Mouse (Mus musculus): ENCODE data around the gene Chrne. TPM values are rescaled to one million over a fixed set of nuclear protein-coding genes. Genes with fewer than 3 reads are reported as not detected.
A peak's percentile ranks its signal among the peaks of the same experiment; 100 is the strongest.

Gene Chrne
- total RNA-seq, 2 experiments from 2014 or later: not detected

DNA sequence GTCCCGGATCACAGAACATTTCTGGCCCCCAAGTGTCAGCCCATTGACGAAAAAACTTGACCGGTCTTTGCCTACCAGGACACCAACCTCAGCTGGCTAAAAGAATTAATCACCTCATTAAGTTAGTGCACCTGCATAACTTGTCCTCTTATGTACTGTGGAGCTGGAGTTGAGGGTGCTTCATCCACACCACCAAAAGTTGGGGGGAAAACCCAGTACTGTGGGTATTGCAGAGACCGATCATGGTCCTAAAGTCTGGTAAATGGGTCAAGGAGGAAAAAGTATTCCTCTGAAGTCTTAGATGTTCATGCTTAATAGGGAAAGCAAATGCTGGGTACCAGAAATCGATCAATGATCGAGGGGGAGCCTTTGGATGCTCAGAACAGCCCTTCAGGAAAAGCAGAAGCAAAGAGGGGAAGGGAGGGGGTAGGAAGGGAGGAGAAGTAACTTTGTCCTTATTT is 33.9 kb upstream of the Chrne start:
- intact Hi-C loops (cut with DNase I): loop anchor here (10.0 kb wide), 1 partner anchor 658 kb away; the partner anchor contains the start of genes Gabarap and Phf23
- no peak for DNase-seq

DNA sequence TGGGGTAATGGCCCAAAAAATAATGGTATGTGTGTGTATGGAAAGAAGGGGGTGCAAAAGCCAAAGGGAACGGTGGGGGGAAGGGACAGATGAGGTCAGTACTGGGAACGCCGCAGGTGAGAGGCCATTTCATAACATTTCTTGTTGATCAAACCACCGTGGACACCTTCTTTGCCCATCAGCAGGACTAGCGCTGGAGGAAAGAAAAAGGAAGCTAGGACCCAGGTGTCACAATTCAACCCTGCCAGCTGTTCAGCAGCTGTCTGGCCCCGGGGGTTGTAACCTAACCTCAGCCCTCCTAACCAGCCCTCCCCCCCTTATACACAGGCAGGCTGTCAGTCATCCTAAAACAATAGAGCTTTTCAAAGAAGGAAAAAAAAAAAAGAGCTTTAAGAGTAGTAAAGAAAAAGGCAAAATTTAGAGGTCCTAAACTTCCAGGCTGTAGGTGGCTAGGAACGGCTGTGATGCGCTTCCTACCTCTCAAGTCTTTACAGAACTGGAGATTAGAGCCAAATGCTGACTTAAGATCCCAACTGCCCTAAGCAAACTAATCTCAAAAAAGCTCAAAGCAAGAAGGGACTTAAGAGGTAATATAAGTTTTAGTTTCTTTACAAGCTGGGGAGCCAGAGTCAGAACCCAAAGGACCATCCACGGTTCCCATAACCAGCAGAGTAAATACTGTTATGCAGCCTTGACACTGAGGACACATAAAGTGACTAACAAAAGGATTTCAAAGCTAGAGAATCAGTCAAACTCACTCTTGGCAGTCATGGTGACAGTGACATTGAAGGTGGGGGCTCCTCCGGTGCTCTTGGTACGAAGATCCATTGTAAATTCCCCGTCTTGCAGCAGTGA is 33.2 kb upstream of the Chrne start:
- intact Hi-C loops (cut with DNase I): loop anchor here (10.0 kb wide), 1 partner anchor 657 kb away; the partner anchor contains the start of genes Gabarap and Phf23
- DNase-seq: no peak

- intact Hi-C loops (cut with DNase I): loop anchor here (10.0 kb wide), 1 partner anchor 657 kb away; the partner anchor contains the start of genes Gabarap and Phf23
- DNase-seq: no peak
Measured at GRCm38 (mm10) chr11:70651391-70651790, 32.4 kb upstream of the Chrne start.

DNA sequence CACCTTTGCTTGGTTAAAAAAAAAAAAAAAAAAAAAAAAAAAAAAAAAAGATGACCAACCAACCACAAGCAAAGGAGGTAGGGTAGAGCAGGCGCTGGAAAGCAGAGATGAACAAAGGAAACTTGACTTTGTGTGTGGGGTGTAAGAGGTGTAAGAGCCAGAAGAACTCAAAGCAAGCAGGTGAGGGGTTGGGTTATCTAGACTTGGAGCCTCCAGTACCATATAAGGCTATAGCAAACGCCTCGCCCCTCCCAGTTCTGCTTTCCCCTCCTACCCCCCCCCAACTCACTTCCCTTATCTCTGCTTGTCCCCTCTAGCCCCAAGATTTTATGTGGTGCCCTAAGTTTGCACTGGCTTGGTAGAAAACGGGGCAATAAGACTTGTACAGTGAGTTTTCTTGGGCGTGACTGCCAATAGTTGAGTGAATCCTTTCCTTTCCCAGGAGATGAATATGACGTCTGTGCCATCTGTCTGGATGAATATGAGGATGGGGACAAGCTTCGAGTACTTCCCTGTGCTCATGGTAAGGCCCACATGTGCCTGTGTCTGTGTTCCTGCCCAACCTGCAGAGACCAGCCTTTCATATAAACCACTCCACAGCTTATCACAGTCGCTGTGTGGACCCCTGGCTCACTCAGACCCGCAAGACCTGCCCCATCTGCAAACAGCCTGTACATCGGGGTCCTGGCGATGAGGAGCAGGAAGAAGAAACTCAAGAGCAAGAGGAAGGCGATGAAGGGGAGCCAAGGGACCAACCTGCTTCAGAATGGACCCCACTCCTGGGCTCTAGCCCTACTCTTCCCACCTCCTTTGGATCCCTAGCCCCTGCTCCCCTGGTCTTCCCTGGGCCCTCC is 31.5 kb upstream of the Chrne start:
- intact Hi-C loops (cut with DNase I): loop anchor here (10.0 kb wide), 1 partner anchor 656 kb away; the partner anchor contains the start of genes Gabarap and Phf23
- DNase-seq: no peak

DNA sequence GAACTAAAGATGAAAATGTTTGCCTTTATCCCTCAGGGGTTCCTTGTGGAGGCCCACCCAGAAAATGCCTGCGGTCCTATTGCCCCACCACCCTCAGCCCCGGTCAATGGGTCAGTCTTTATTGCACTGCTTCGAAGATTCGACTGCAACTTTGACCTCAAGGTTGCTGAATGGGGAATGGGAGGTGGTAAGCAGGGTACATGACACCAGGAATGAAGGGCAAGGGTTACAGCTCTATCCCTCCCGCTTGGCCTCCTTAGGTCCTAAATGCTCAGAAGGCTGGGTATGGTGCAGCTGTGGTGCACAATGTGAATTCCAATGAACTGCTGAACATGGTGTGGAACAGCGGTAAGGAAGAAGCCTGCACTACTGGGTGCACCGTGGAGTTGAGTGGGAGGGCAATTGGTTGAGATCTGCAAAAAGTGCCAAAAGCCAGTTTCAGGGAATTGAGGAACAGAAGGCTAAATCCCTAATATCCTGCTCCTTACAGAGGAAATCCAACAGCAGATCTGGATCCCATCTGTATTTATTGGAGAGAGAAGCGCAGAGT is 30.2 kb upstream of the Chrne start:
- intact Hi-C loops (cut with DNase I): no loop called here
- no peak for DNase-seq

GRCm38 (mm10) chr11:70648512-70648911 is 29.5 kb upstream of the Chrne start:
- intact Hi-C loops (cut with DNase I): no loop called here
- no peak for DNase-seq

DNA sequence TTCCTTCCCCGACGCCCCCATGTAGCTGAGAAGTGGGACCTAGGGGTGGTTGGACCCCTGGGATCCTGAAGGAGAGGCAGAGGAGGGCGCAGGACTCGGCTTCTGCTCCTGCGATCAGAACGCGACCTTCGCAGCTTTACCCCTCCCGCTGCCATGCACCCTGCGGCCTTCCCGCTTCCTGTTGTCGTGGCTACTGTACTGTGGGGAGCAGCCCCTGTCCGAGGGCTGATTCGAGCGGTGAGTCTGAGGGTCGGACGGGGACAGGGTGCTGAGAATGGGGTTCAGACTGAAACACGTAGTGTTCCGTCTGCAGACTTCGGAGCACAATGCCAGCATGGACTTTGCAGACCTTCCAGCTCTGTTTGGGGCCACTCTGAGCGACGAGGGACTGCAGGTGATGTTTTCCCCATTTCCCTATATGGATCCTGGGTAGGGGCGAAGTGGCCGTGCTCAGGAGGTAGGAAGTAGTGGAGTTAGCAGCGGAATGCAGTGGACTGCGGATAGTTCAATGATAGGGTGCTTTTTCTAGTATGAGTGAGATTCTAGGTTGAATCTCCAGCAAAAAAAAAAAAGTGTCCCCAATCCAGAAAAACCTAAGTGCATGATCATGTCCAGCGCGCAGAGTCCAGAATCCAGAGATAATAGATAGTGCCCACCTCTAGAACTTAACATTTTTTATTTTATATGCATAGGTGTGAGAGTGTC is 28.9 kb upstream of the Chrne start:
- no peak for DNase-seq
- intact Hi-C loops (cut with DNase I): no loop called here

- DNase-seq: peak; percentile 95 to 96
- intact Hi-C loops (cut with DNase I): no loop called here
Measured at GRCm38 (mm10) chr11:70646691-70647650, 28.0 kb upstream of the Chrne start, which contains the start of the genes Rnf167 and Slc25a11. Gene Rnf167, plus strand, starts transcription at chr11:70647235. Gene Slc25a11, minus strand, starts transcription at chr11:70647479.

GRCm38 (mm10) chr11:70646259-70646555 is 27.2 kb upstream of the Chrne start:
- no peak for DNase-seq
- intact Hi-C loops (cut with DNase I): no loop called here

DNA sequence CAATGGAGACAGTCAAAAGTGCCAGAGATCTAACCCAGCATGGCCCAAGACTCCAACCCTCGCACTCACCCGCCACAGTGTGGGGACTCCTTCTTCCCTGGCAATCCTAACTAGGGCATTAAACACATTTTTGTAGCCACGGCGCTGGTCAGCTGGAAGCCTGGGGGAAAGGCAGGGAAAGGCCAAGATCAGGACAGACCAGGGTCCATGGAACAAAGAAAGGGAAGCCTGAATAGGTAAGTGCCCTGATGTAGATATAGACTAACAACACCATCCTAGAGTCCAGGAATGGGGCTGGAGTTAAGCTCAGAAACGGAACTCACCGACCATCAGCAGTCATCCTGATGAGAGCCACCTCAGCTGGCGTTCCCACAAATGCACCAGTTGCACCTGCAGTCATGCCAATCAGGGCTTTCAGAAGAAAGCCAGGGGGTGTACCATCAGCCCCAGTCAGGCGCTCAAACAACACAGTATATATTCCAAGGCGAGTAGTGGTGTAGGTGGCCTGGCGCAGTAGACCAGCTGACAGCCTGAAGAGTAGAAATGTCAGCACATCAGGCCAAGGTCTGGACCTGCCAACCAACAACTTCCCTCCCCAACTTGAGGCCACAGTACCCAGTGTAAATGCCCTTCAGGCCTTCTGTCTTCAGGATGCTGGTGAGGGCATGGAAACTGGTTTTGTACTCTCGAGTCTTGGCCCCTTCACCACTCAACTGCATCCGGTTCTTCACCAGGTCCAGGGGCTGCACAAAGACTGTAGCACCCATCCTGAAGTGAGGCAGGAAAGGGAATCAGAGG is 26.6 kb upstream of the Chrne start:
- no peak for DNase-seq
- intact Hi-C loops (cut with DNase I): no loop called here

GRCm38 (mm10) chr11:70644564-70645103 is 25.6 kb upstream of the Chrne start:
- intact Hi-C loops (cut with DNase I): no loop called here
- DNase-seq: no peak

GRCm38 (mm10) chr11:70643051-70643450 is 24.0 kb upstream of the Chrne start:
- no peak for DNase-seq
- intact Hi-C loops (cut with DNase I): no loop called here

DNA sequence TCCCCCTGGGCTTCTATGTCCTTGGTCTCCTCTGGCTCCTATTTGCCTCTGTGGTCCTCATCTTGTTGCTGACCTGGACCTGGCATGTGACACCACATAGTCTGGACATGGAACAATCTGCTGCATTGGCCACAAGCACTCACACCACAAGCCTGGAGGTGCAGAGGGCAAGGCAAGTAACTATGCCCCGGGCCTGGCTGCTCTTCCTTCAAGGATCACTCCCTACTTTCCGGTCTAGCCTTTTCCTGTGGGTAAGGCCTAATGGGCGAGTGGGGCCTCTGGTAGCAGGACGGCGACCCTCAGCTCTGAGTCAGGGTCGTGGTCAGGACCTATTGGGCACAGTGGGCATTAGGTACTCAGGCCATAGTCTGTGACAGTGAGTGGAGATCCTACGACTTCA is 22.2 kb upstream of the Chrne start:
- intact Hi-C loops (cut with DNase I): no loop called here
- no peak for DNase-seq

- DNase-seq: no peak
- intact Hi-C loops (cut with DNase I): no loop called here
Measured at GRCm38 (mm10) chr11:70639976-70640375, 21.0 kb upstream of the Chrne start.

- DNase-seq: no peak
Measured at GRCm38 (mm10) chr11:70638714-70639278, 19.8 kb upstream of the Chrne start, which contains the start of gene Gp1ba. Gene Gp1ba, plus strand, starts transcription at chr11:70639122.

GRCm38 (mm10) chr11:70638293-70638692 is 19.3 kb upstream of the Chrne start:
- no peak for DNase-seq
- intact Hi-C loops (cut with DNase I): no loop called here

More at GRCm38 (mm10) chr11:70638714-70639278, 19.8 kb upstream of the Chrne start, which contains the start of gene Gp1ba:
- intact Hi-C loops (cut with DNase I): no loop called here

DNA sequence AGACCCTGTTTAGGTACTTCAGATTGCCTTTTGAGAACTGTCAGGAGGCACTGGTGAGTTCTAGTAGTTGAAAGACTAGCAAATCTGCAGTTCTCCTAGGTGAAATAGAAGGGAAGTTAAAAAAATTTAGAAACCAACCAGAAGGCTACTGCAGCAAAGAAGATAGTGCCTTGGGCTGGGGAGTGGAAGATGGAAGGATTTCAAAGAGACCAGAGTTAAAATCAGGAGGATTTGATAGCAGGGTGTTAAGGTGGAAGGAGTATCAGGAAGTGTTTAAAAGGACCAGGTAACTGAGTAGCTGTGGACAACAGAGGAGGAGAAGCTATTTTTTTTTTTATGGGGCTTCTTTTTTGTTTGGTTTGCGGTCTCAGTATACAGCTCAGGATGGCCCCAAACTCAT is 18.7 kb upstream of the Chrne start:
- DNase-seq: no peak
- intact Hi-C loops (cut with DNase I): no loop called here

Measured in heart, postnatal 14 days (tissue).